Mouse (Mus musculus): Measurements from ENCODE around the gene Map9. TPM values are rescaled to one million over a fixed set of nuclear protein-coding genes. Genes with fewer than 3 reads are reported as not detected.
"Not testable (repeated sequence)": the region's sequence is repeated elsewhere in the genome, so short reads cannot be mapped to it uniquely, and the experiment has no call there.

Gene Map9
- 1 to 10 TPM; 2.0 to 2.2 TPM for total RNA-seq (2021)
- long read RNA-seq, experiment 1, partial matches to known transcripts = 0 of 1 reads
- long read RNA-seq, experiment 1, other reads (novel, unspliced or antisense) = 1 of 1 reads
- long read RNA-seq, experiment 2, full-length matches to known transcripts = 1 of 3 reads
- long read RNA-seq, experiment 2, partial matches to known transcripts = 1 of 3 reads
- long read RNA-seq, experiment 2, other reads (novel, unspliced or antisense) = 1 of 3 reads

DNA sequence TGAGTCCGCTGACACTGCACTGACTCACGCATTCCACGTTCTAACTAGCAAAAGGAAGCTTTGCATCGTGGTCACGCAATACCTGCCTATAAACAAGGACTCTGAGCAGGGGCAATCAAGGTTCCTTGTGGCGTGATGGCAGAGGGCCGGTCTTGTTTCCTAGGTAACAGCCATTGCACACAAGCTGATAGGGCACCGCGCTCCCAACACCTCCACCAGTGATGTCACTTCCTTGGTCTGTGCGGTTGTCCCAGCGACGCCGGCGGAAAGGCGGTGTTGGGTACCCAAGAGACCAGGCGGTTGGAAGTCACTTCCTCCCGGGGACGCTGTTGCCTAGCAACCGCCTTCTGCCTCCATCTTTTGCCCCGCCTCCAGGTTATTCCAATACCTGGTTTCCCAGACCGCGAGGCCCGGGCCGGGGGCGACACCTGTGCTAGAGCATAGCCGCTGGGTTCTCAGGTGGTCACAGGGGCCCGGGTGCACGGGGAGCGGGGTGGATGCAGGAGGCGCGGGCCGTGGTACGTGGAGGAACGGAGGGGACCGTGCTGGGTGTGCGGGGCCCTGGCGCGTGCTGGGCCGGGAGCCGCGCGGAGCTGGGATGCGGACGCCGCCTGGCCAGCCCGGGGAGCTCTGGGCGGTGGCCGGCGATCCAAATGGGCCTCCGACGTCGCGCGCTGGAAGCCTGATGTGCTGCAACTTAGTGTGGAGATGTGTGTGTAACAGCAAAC lies at the start of gene Map9:
Gene Map9 (plus strand): TSS at position 248 of the 728 bp plus-strand sequence.
- DNase-seq (ENCODE audit: low spot score) = peak; percentile 97

DNA sequence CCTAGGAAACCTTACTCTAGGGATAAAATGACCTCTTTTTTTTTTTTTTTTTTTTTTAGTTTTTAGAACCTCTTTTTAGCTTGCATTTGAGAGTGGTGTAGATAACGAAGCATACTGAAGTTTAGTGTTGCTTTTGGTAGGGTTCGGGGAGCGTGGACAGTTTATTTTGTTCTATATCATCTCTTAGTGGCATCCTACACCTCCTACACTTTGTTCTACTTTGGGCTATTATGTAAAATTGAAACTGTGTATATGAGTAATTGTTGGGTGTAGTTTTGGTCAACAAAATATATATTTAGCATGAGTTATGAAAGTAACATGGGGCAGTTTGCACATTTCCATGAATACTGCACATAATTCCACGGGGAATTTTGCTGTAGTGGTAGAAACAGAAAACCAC lies 42.1 kb upstream of the Map9 start:
- DNase-seq (ENCODE audit: low spot score) = no peak

- not testable (repeated sequence) for DNase-seq (ENCODE audit: low spot score)
Observed at GRCm38 (mm10) chr3:82326736-82327135, 31.1 kb upstream of the Map9 start.

GRCm38 (mm10) chr3:82332067-82332466 lies 25.8 kb upstream of the Map9 start:
- no peak for DNase-seq (ENCODE audit: low spot score)

- DNase-seq (ENCODE audit: low spot score) = no peak
Observed at GRCm38 (mm10) chr3:82332536-82332935, 25.3 kb upstream of the Map9 start.

DNA sequence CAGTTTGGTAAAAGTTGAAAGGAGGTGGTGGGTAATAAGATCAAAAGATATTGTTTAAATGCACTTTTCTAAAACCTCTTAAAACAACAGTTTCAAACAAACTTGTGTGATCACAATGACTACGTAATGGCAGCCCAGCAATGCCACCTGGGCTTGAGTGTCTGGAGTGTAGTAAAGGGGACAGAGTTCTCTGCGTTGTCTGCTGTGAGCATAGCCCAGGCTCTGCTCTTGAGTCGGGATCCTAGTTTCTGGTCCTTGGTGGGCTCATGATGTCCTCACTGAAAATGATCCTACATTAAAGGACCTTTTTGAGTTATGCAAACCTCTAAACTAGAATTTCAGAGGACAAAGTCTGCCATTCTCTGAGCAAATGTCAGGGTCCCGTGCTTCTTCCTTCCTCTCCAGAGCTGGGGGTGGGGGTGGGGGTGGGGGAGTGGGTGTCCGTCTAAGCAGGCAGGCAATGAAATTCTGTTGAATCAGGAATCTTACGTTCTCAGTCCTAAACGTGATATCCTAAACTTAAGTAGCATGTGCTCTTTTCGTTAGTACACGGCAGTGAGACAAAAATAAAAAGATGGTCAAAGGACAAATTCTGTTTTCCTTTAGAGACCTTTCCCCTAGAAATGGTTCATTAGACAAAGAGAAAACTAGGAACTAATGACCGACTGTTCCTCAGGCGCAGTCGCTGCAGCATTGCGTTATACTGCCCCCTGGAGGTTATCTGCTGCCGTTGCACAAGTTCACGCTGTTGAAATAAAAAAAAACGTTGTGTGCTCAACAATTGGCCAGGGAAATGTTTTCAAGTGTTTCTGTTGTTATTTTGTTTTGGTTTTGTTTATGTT lies 24.5 kb upstream of the Map9 start:
- peak; percentile 59 for DNase-seq (ENCODE audit: low spot score)

DNA sequence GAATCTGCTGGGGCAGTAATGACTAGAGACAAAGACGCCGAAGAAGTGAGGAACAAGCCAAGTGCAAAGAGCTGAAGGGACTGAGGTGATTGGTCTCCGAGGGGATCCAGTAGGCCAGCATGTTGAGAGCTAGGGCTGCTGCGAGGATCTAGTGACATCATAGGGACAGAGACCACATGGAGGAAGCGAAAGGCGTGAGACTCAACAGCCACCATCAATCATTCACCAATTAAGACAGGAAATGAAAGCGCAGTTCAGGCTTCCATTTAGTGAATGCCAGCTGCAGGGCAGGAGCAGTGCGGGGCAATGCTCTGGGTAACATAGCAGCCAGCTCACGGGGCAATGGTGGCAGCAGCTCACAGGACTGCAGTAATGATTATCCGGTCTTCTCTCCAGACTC lies 17.7 kb upstream of the Map9 start:
- DNase-seq (ENCODE audit: low spot score) = no peak

GRCm38 (mm10) chr3:82348277-82348860 lies 9.5 kb upstream of the Map9 start:
- DNase-seq (ENCODE audit: low spot score) = no peak

DNA sequence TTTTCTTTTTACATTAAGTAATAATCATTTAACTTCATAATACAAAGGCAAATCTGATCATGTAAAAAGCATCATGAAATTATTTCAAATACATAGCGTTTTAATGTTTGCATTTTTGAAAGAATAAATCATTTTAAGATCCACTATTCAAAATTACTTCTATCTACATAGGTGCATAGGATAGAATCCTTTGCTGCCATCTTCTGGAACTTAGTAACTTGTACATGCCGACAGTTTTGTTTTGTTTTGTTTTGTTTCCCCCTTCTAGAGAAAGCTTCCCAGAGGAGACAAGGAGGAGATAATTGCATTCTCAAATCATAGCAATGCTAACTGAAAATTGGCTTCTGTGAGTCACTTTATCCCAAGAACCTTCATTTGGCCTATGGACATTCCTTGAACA lies 7.5 kb upstream of the Map9 start:
- DNase-seq (ENCODE audit: low spot score) = no peak

DNA sequence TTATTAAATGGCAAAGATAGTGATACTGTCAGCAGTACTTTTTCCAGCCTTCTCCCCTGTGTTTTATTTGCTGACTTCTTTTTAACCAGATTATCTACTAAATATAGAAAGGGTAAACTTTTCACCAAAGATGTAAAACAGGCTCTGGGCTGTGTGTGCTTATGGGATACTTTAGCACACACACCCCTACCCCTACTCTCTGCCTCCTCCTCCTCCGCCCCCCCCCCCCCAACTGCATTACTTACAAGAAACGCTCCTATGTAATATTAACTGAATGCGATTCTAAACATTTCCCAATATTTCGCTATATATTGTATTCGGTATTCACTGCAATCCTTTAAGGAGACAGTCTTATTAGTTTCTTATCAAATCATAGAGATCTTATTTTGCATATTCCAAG lies 504 bp upstream of the Map9 start:
- DNase-seq (ENCODE audit: low spot score) = no peak

DNA sequence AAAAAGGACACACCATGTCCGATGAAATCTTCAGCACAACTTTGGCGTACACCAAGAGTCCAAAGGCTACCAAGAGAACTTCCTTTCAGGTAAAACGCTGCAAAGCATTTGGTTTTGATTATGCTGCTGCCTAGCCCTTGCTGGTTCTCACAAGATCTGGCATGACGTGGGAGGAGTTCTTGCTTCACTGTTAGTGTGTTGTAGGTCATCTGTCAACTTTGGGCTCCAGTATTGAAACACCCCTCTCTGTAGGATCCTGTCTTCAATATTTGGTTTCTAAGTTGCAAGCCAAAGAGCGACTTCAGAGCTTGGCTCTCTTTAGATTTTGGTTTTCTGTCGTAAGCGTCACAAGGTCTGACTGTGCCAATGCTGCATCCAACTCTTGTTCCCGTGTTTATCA lies 1.2 kb downstream of the Map9 start:
- no peak for DNase-seq (ENCODE audit: low spot score)

DNA sequence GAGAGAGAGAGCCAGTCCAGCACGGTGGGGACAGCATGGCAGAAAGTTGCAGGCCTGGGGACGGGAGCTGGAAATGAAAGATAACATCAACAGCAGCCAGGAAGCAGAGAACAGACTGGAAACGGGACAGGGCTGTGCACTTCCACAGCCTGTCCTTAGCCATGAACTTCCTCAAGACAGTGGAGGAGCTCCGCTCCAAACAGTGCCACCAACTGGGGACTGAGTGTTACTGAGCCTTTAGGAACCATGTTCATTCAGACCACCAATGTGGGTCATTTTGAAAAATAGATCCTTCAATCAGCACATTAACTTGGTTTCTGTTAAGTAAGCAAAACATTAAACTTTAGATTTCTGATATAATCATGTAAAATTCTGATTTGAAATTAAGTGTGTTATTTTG lies 4.6 kb downstream of the Map9 start:
- DNase-seq (ENCODE audit: low spot score) = no peak

GRCm38 (mm10) chr3:82364505-82364904 lies 6.7 kb downstream of the Map9 start:
- DNase-seq (ENCODE audit: low spot score) = no peak

GRCm38 (mm10) chr3:82364988-82365387 lies 7.1 kb downstream of the Map9 start:
- DNase-seq (ENCODE audit: low spot score) = no peak

DNA sequence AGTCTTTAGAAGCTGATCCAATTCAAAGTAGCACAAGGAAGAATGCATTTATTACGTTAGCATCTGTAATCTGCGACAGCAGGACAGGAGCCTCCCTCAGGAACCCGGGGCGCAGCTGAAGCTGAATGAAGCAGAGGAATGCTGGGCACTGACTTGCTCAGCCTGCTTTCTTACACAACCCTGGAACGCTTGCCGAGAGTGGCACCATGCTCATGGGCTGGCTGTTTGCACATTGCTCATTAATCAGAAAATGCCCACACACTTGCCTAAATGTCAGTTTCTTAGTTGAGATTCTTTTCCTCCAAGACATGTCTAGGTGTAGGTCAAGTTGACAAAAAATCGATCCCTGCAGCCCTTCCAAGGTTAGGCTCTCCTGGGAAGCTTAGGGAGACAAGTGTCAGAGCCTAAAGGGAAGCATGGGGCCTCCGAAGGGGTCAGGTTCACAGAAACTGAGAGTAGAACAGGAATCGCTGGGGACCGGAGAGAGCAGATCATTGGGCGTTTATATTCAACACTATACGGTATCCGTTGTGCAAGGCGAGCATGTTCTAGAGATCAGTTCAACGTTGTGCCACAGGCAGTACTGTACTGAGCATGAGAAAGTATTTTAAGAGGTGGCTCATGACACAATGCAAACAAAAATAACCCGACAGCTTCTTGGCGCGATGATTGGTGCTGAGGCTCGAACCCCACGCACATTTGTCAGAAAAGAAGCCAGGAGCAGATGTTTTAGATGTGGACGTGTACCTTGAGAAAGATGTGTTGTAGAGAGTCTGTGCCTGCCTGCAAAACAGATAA lies 11.4 kb downstream of the Map9 start:
- no peak for DNase-seq (ENCODE audit: low spot score)

DNA sequence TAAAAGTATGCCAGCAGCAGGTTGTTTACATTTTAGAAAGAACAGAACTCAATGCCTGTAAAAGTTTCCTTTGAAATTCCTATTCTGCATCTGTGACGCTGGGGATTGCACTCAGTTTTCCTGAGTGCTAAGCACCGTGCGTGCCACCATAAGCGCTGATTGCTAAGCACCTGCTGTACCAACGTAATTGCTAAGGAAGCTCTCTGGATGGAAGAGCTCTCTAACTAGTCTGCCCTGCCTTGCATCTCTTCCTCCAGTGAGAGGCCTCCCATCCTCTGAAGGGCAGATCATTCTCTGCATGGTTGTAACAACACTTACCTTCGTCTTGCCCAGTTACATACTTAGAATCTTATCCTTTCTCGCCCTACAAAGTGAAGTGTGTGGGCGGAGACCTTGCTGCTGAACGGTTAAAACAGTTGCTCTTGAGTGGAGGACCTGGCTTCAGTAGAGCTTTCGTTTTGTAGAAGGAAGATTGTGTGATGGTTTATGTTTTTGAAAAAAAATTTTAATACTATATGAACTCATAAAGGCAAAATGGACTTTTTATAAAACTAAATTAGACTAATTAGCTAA lies 12.7 kb downstream of the Map9 start:
- no peak for DNase-seq (ENCODE audit: low spot score)

DNA sequence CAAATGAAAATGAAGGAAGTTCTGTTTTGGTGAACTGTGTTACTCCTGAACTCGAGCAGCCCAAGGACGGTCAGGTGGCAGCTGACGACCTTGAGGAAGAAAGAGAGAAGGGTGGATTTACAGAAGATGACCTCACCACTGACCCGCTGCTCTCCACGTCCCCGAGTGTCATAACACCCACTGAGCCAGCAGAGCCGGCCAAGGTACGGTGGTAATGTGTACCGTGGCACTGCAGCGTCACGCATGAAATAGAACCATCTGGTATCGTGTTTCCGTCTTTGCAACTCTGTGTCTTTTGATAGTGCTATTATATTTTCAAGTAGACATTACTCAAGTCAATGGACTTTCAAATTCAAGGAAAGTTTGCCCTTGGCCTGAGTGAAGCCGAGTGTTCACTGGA lies 19.1 kb downstream of the Map9 start:
- DNase-seq (ENCODE audit: low spot score) = no peak

- DNase-seq (ENCODE audit: low spot score) = no peak
Observed at GRCm38 (mm10) chr3:82382325-82382724, 24.5 kb downstream of the Map9 start.

DNA sequence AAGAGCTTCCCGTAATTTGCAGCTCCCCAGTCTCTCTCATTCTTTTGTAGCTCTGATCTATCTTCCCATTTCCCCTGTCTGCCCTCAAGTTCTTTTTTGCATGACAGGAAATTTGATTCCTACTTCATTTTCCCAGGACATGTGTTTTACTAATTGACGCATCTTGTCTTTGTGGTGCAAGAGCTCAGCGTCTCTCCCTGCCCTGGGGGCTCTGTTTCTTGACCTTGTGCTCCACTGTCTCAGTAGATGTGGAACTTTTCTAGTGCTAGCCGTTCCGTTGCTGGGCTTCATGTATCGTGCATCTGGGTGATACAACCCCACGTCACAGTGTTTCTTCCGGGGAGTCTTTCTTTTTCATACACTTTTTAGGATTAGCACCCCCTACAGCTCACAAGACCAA lies 27.2 kb downstream of the Map9 start:
- DNase-seq (ENCODE audit: low spot score) = no peak

GRCm38 (mm10) chr3:82405830-82406229 lies 48.0 kb downstream of the Map9 start:
- DNase-seq (ENCODE audit: low spot score) = no peak

DNA sequence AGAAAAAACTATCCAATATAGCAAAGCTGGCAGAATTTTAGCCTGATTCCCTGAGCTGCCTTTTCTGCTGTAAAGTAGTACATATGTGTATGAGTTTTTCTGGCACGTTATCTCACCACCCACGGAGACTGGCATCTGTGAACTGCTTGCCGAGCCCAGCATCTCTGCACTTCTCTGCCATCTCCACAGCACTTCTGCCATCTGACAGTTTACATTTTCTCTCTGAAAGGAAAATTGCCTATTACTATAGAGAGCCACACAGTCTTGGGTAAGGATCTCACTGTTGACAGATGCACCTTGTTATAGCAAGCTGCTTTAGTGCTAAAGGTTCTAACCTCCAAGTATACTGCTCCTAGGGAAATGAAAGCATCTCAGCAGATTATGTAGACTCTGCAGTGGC lies 48.5 kb downstream of the Map9 start:
- DNase-seq (ENCODE audit: low spot score) = no peak
